Mouse (Mus musculus) embryonic facial prominence, embryonic 14.5 days (tissue): ENCODE data around the gene Pcsk4. TPM values are rescaled to one million over a fixed set of nuclear protein-coding genes. Genes with fewer than 3 reads are reported as not detected.

Experiments used
- ATAC-seq: fragments of 200-750 bp; cut with Nextera tagmentation; 2 replicates; pipeline ENCODE4 v1.8.0; 2017; ENCODE audit warnings: low read depth, moderate number of reproducible peaks, moderate TSS enrichment
- DNase-seq: peaks from one replicate; pipeline ENCODE4 v3.0.0-alpha.2; 2015; ENCODE audit warnings: low spot score
- H3K27ac ChIP-seq: fragments of 300-500 bp; sonication (generic); replicated peaks from 2 replicates; pipeline ENCODE4 v1.5.1; 2014; ENCODE audit warnings: low read depth, mild to moderate bottlenecking, low read length, moderate library complexity
- H3K27me3 ChIP-seq: fragments of 300-500 bp; sonication (generic); replicated peaks from 2 replicates; pipeline ENCODE4 v1.6.1; 2014; ENCODE audit warnings: low read length; ENCODE audit not compliant: control insufficient read depth, insufficient read depth
- H3K36me3 ChIP-seq: fragments of 300-500 bp; sonication (generic); 2 replicates; pipeline ENCODE4 v1.6.1; 2014; ENCODE audit warnings: low read length, mixed read lengths; ENCODE audit not compliant: control insufficient read depth, insufficient read depth
- H3K4me1 ChIP-seq: fragments of 300-500 bp; sonication (generic); 2 replicates; pipeline ENCODE4 v1.6.1; 2014; ENCODE audit warnings: antibody characterized with exemption, low read length; ENCODE audit not compliant: control insufficient read depth, insufficient read depth
- H3K4me2 ChIP-seq: fragments of 300-500 bp; sonication (generic); 2 replicates; pipeline ENCODE4 v1.6.1; 2014; ENCODE audit warnings: low read depth, mild to moderate bottlenecking, low read length, moderate library complexity, mixed read lengths
- H3K4me3 ChIP-seq: fragments of 300-500 bp; sonication (generic); 2 replicates; pipeline ENCODE4 v1.5.1; 2014; ENCODE audit warnings: low read depth, mild to moderate bottlenecking, low read length
- H3K9ac ChIP-seq: fragments of 300-500 bp; sonication (generic); 2 replicates; pipeline ENCODE4 v1.6.1; 2014; ENCODE audit warnings: low read depth, mild to moderate bottlenecking, low read length, moderate library complexity, mixed read lengths
- H3K9me3 ChIP-seq: fragments of 300-500 bp; sonication (generic); 2 replicates; pipeline ENCODE4 v1.6.1; 2016; ENCODE audit warnings: low read length; ENCODE audit not compliant: control insufficient read depth
- WGBS: fragments of 180-500 bp; shearing (Covaris S2); extraction: QIAGEN DNeasy Blood & Tissue Kit; methylation state at CpG from one replicate; pipeline ENCODE4 v1.1.7; 2014; 5-methylcytosine and 5-hydroxymethylcytosine counted together
- polyA plus RNA-seq: library from polyadenylated mRNA; unstranded; fragments of >200 nt; fragmentation: Nextera tagmentation; extraction: Ambion mirVana; gene quantifications from 2 replicates; pipeline ENCODE4 v1.2.1, GENCODE M21; 2014

Gene Pcsk4
- polyA plus RNA-seq, 1 experiment from 2014 or later: 1.7 TPM

DNA sequence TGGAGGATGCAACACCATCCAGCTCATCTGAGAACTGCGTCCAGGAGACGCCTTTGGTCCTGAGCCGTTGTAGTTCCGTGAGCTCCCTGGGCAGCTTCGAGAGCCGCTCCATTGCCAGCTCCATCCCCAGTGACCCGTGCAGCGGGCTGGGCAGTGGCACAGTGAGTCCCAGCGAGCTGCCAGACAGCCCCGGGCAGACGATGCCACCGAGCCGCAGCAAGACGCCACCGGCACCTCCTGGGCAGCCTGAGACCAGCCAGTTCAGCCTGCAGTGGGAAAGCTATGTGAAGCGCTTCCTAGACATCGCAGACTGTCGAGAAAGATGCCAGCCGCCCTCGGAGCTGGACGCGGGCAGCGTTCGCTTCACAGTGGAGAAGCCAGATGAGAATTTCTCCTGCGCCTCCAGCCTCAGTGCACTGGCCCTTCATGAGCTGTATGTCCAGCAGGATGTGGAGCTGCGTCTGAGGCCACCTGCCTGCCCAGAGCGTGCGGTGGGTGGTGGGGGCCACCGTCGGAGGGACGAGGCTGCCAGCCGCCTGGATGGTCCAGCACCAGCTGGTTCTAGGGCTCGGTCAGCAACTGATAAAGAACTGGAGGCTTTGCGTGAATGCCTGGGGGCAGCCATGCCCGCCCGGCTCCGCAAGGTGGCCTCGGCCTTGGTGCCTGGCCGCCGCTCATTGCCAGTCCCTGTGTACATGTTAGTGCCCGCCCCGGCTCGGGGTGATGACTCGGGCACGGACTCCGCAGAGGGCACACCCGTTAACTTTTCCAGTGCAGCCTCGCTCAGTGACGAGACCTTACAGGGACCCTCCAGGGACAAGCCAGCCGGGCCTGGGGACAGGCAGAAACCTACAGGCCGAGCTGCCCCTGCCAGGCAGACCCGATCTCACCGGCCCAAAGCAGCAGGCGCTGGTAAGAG lies 16.5 kb downstream of the Pcsk4 start:
- Histone ChIP-seq H3K27ac (no peak overlapping the region), H3K4me2 (no peak overlapping the region), H3K4me1 (no peaks in the 10 kb centered on the region), H3K4me3 (no peak overlapping the region), H3K9me3 (no peaks in the 10 kb centered on the region), H3K36me3 (peaks cover 24% of the 10 kb centered on the region; the same call in 1 of the 2 replicates), H3K9ac (0 out of 2 replicates have a peak overlapping the region, but pooled peaks have one; percentile 11), H3K27me3 (peaks cover 73% of the 10 kb centered on the region)
- WGBS: 62% methylated on average over 51 of the region's 54 CpGs
- DNase-seq (no peak), ATAC-seq (no peak)

DNA sequence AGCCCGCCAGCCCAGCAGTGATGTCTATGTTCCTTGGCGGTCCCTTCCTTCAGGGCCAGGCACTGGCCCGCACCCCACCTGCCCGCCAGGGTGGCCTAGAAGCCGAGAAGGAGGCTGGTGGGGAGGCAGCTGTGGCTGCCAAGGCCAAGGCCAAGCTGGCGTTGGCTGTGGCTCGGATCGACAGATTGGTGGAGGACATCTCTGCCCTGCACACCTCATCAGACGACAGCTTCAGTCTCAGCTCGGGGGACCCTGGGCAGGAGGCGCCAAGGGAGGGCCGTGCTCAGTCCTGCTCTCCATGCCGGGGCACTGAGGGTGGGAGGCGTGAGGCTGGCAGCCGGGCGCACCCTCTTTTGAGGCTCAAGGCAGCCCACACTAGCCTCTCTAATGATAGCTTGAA lies 17.7 kb downstream of the Pcsk4 start:
- WGBS: 84% methylated on average over 15 of the region's 16 CpGs
- ATAC-seq (no peak), DNase-seq (no peak)
- peaks cover 28% of the 10 kb centered on the region; the same call in 1 of the 2 replicates for H3K36me3 ChIP-seq
- no peak overlapping the region for H3K27ac ChIP-seq
- H3K27me3 ChIP-seq: peaks cover 65% of the 10 kb centered on the region
- H3K4me2 ChIP-seq: no peak overlapping the region
- H3K4me3 ChIP-seq: no peak overlapping the region
- no peak overlapping the region for H3K9ac ChIP-seq
- no peaks in the 10 kb centered on the region for H3K4me1 ChIP-seq
- H3K9me3 ChIP-seq: no peaks in the 10 kb centered on the region

DNA sequence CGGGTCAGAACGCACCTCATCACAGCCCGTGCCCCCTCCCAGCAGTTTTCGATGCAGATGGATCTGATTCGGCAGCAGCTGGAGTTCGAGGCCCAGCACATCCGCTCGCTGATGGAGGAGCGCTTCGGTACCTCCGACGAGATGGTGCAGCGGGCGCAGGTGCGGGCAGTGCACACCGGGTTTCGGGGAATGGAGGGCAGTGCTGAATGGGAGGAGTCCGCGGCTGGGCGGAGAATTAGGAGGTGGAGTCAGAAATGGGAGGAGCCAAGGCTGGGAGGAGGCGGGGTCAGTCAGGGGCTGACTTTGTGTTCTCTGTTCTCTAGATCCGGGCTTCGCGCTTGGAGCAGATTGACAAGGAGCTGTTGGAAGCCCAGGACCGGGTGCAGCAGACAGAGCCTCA lies 24.4 kb downstream of the Pcsk4 start:
- 14% methylated on average over 25 of the region's 25 CpGs for WGBS
- no peak overlapping the region for H3K27ac ChIP-seq
- DNase-seq (no peak), ATAC-seq (no peak)
- H3K4me1 ChIP-seq: no peaks in the 10 kb centered on the region
- peaks cover 28% of the 10 kb centered on the region; the same call in 1 of the 2 replicates for H3K36me3 ChIP-seq
- H3K4me3 ChIP-seq: no peak overlapping the region
- H3K27me3 ChIP-seq: peaks cover 46% of the 10 kb centered on the region
- 0 out of 2 replicates have a peak overlapping the region, but pooled peaks have one; percentile 5 for H3K9ac ChIP-seq
- no peak overlapping the region for H3K4me2 ChIP-seq
- no peaks in the 10 kb centered on the region for H3K9me3 ChIP-seq

DNA sequence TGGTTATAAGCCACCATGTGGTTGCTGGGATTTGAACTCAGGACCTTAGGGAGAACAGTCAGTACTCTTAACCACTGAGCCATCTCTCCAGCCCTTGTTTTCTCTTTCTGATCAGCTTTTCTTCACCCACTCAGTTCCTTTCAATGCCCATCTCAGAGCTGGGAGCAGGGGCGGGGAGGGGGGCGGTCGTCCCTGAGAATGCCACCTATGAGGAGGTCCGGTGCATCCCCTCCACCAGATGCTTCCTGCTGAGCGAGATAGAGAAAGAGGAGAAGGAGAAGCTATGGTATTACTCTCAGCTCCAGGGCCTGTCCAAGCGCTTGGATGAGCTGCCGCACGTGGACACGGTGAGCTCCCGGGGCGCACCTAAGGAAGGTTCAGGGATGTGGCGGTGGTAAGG lies 24.8 kb downstream of the Pcsk4 start:
- Histone ChIP-seq H3K4me3 (no peak overlapping the region), H3K4me2 (no peak overlapping the region), H3K9ac (0 out of 2 replicates have a peak overlapping the region, but pooled peaks have one; percentile 5), H3K9me3 (no peaks in the 10 kb centered on the region), H3K36me3 (peaks cover 26% of the 10 kb centered on the region; the same call in 1 of the 2 replicates), H3K4me1 (no peaks in the 10 kb centered on the region), H3K27ac (no peak overlapping the region), H3K27me3 (peaks cover 50% of the 10 kb centered on the region)
- DNase-seq: no peak
- no peak for ATAC-seq
- WGBS: 27% methylated on average over 10 of the region's 12 CpGs

DNA sequence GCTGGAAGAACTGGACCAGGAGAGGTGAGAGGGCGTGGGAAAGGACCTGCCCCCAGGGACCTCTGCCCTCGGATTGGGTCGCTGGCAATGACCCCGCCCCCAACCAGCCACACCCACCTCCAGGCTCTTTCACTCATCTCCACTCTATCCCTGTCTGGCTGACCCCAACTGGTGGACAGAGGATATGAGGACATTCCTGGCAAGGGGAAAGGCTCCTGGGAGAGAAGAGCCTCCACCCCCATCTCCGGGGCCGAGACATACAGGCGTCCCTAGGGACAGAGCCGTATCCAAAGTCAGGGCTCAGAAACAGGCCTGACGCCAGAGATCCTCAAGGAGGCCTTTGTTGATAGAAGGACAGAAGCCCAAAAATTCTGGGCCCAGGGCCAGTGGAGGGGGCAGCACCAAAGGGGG lies 26.8 kb downstream of the Pcsk4 start:
- H3K9me3 ChIP-seq: no peaks in the 10 kb centered on the region
- H3K27ac ChIP-seq: no peak overlapping the region
- peak overlapping the region; percentile 36 for H3K4me2 ChIP-seq
- DNase-seq (peak; percentile 59), ATAC-seq (0 out of 2 replicates have a peak, but pooled peaks have one; percentile 7)
- WGBS: 11% methylated on average over 7 of the region's 9 CpGs
- H3K36me3 ChIP-seq: 0 out of 2 replicates have a peak, but pooled peaks cover 8% of the 10 kb centered on the region
- H3K9ac ChIP-seq: peak overlapping the region; percentile 37; the same call in 1 of the 2 replicates
- H3K4me3 ChIP-seq: no peak overlapping the region
- no peaks in the 10 kb centered on the region for H3K4me1 ChIP-seq
- peaks cover 58% of the 10 kb centered on the region for H3K27me3 ChIP-seq

DNA sequence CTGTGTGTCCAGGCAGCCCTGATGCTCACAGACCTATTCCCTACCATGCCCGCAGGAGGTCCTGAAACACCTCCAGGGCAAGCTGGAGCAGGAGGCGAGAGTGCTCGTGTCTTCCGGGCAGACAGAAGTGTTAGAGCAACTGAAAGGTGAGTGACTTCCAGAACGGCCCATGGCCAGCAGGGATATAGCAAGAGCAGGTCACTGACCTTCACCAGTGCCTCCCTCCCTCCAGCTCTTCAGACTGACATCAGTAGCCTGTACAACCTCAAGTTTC lies 27.3 kb downstream of the Pcsk4 start:
- no peaks in the 10 kb centered on the region for H3K4me1 ChIP-seq
- 54% methylated on average over 5 of the region's 5 CpGs for WGBS
- no peak overlapping the region for H3K27ac ChIP-seq
- H3K9me3 ChIP-seq: no peaks in the 10 kb centered on the region
- H3K4me2 ChIP-seq: peak overlapping the region; percentile 36
- peak overlapping the region; percentile 37; the same call in 1 of the 2 replicates for H3K9ac ChIP-seq
- DNase-seq: no peak
- no peak overlapping the region for H3K4me3 ChIP-seq
- 0 out of 2 replicates have a peak, but pooled peaks cover 8% of the 10 kb centered on the region for H3K36me3 ChIP-seq
- peaks cover 58% of the 10 kb centered on the region for H3K27me3 ChIP-seq
- ATAC-seq: no peak

DNA sequence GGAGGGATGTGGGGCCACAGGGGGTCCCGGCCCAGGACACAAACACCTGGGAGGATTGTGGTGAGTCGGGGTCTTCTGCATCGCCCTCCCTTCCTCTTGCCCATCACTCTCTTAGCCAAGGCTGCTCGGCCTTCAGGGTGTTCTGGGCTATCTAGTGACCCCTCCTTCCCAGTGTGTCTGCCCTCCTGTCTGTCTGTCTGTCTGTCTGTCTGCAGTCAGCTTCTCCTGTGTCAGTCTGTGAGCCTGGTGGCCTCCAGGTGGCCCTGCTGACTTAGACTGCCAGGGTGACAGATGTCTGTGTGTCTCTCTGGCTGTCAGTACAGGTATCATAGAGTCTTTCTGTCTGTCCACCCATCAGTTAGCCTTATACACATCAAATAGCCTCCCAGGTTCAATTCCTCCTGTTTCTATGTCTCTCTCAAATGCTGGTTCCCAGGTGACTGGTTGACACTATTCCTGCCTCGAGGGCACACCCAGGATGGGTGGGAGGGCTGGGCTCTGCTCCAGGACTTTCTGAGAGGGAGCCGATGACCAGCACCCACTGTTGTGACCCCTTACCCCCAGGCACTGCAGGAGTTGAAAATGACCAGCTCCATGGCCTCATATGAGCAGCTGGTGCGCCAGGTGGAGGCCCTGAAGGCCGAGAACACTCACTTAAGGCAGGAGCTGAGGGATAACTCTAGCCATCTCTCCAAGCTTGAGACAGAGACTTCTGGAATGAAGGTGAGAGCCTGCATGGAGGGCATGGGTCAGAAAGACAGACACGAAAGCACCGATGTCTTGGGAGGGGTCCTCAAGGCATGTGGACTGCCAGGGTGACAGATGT lies 27.8 kb downstream of the Pcsk4 start:
- H3K4me3 ChIP-seq: peak overlapping the region; percentile 22; the same call in 1 of the 2 replicates
- H3K9ac ChIP-seq: peak overlapping the region; percentile 30; the same call in 1 of the 2 replicates
- 74% methylated on average over 9 of the region's 10 CpGs for WGBS
- DNase-seq: no peak
- H3K9me3 ChIP-seq: no peaks in the 10 kb centered on the region
- no peak for ATAC-seq
- 0 out of 2 replicates have a peak, but pooled peaks cover 6% of the 10 kb centered on the region for H3K36me3 ChIP-seq
- H3K27me3 ChIP-seq: peaks cover 58% of the 10 kb centered on the region
- H3K4me1 ChIP-seq: no peaks in the 10 kb centered on the region
- no peak overlapping the region for H3K27ac ChIP-seq
- peak overlapping the region; percentile 36 for H3K4me2 ChIP-seq

DNA sequence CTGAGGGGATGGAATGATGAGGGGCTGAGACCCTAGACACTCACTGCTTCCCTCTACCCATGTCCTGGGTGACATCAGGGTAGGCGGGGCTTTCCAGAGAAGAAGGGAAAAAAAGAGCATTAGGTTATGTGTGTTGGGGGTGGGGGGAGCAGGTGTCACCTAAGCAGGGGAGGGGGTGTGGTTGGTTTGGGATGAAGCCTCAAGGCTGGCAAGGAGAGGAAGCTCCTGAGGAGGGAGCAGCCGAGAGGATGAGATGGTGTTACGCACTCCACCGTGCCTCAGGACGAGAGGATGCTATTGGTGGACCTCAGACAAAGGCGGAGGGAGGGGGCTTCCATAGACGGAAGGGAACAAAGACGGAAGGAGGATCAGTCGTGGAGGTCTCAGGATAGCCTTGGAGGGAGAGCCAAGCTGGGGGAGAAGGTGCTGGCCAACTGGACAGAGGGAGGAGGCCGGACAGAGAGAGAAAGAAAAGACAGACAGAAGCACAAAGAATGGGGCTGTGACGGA lies 28.6 kb downstream of the Pcsk4 start:
- Histone ChIP-seq H3K4me1 (no peaks in the 10 kb centered on the region), H3K4me3 (peak overlapping the region; percentile 22; the same call in 1 of the 2 replicates), H3K27ac (no peak overlapping the region), H3K27me3 (peaks cover 58% of the 10 kb centered on the region), H3K9ac (peak overlapping the region; percentile 30; the same call in 1 of the 2 replicates), H3K9me3 (no peaks in the 10 kb centered on the region), H3K4me2 (peak overlapping the region; percentile 36), H3K36me3 (0 out of 2 replicates have a peak, but pooled peaks cover 1% of the 10 kb centered on the region)
- ATAC-seq: no peak; the same call in 1 of the 2 replicates
- peak; percentile 40 for DNase-seq
- 23% methylated on average over 11 of the region's 11 CpGs for WGBS
